Mouse (Mus musculus): Measurements from ENCODE around the gene Klhdc8b. TPM values are rescaled to one million over a fixed set of nuclear protein-coding genes. Genes with fewer than 3 reads are reported as not detected.
A peak's percentile ranks its signal among the peaks of the same experiment; 100 is the strongest.

Gene Klhdc8b
- total RNA-seq, 2 experiments from 2014 or later, result 13.4 to 15.3 TPM

- DNase-seq (ENCODE audit: low spot score in 2 of 2), result no peak
Observed at GRCm38 (mm10) chr9:108452911-108453310, 8.5 kb downstream of the Klhdc8b start.

DNA sequence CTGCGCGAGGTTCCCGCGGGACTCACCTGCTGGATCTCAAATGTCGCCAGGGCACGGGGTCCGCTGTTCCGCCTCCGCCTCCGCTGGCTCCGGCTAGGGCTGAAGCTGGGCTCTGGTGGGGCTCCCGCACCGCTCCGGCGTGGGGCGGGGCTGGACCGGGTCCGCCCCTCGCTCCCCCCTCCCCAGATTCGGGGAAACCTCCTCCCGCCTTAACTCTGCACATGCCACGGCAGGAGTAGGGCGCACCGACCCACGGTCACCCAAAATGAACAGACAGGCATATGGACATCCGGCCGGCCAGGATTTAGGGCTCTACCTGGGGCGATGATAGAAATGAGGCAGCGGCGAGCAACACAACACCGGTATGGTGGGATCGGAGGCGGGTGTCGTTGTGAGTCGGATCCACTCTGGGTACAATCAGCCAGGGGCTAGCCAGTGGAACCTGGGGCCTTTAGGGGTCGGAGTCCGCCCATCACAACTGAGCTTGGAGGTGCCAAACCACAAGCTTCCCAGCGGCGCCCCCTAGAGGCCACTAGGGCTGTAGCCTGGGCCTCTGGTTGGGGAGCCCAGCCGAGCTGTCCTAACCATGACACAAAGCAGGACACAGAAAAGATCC, 9.0 kb downstream of the Klhdc8b start:
- DNase-seq (ENCODE audit: low spot score in 2 of 2), result peak; percentile 87 to 92

GRCm38 (mm10) chr9:108451519-108452160, 9.7 kb downstream of the Klhdc8b start:
- DNase-seq (ENCODE audit: low spot score in 2 of 2), result no peak

DNA sequence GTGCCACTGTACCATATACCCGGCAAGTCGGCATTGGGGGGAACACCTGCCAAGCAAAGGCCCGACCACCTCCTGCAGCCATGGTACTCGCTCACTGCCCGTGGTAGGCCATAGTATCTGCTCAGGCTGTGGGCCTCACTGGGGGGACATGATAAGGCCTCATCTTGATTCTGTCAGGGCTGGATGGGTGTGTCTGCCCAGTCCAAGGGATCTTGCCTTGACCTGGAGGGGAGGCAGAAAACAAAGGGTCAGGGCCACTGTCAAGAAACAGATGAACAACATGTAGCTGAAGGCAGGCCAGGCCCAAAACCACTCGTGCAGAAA, 10.2 kb downstream of the Klhdc8b start:
- DNase-seq (ENCODE audit: low spot score in 2 of 2), result no peak

DNA sequence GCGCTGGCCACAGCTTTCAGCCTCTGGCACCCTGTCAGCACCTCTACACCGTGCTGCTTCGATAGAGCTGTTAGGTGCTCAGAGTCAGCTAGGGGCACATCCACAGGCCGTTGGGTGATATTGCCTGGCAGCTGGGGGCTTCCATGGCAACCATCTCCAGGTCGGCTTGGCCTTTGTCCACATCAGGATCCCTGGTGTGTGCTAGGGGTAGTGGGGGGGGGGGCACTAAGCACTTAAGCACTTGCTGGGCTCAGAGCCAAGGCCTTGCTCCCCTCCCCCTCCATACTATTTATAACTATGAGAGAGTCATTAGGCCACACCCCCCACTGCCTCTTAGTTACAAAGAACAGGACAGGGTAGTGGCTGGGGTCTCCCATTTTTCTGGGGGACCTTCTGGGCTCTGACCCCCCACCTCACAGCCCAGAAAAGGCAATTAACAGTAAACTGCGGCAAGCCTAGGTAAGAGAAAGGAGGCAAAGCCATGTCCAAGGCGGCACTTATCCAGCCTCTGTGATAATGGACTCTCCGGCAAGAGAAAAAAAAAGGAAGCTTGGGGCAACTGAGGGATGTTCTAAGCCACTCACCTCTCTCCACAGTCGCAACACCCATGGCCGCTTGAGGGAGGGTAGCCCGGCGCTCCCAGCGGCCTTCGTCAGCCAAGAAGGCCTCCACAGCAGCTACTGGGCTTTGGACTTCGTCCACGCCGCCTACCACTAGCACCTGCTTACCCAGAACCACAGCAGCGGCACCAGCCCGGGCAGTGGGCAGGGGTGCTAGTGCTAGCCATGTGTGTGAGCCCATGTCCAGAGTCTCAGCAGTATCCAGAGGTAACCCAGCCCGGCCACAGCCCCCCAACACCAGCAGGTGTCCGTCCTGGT, 10.8 kb downstream of the Klhdc8b start:
- DNase-seq (ENCODE audit: low spot score in 2 of 2), result no peak

DNA sequence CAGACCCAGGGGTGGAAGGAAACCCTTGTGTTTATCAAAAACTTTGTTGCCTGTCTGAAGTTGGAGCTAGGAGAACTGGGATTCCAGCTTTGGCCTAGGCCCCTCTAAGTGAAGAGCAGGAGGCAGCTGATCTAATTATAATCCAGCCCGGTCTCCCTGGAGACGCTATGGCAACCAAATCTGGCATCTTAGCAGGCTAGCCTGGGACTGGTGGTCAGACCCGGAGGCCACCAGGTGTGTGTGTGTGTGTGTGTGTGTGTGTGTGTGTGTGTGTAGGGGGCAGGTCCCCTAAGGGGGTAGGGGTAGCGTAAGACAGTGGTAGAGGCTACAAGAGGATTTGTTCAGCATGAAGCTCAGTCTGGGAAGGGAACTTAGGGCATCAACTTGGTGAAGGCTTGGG, 11.5 kb downstream of the Klhdc8b start:
- DNase-seq (ENCODE audit: low spot score in 2 of 2), result no peak

- DNase-seq (ENCODE audit: low spot score in 2 of 2), result no peak
Observed at GRCm38 (mm10) chr9:108445125-108445524, 16.3 kb downstream of the Klhdc8b start.

GRCm38 (mm10) chr9:108441236-108441919, 20.0 kb downstream of the Klhdc8b start:
- DNase-seq (ENCODE audit: low spot score in 2 of 2), result no peak

DNA sequence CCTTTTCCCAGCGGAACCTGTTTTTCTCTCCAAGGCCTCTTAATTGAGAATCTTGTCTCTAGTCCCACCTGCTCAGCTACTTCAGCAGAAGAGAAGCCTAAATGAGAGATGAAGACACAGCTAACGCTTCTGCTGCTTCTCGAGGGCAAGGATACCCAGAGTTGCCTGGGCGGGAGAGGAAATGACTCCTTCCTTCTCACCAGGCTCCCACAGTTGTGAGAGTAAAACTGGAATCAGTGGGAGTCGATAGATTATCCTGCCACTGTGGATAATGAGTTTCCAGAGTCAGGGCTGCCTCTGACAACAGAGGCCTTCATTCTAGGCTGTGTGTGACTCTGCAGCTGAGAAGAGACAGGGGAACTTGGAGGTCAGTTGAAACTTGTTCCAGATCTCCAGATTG, 20.9 kb downstream of the Klhdc8b start:
- no peak for DNase-seq (ENCODE audit: low spot score in 2 of 2)

GRCm38 (mm10) chr9:108439176-108439575, 22.2 kb downstream of the Klhdc8b start:
- no peak for DNase-seq (ENCODE audit: low spot score in 2 of 2)

GRCm38 (mm10) chr9:108436182-108436581, 25.2 kb downstream of the Klhdc8b start, which contains the start of gene BC048562:
Gene BC048562, plus strand, starts transcription at chr9:108436482.
- DNase-seq (ENCODE audit: low spot score in 2 of 2), result no peak

DNA sequence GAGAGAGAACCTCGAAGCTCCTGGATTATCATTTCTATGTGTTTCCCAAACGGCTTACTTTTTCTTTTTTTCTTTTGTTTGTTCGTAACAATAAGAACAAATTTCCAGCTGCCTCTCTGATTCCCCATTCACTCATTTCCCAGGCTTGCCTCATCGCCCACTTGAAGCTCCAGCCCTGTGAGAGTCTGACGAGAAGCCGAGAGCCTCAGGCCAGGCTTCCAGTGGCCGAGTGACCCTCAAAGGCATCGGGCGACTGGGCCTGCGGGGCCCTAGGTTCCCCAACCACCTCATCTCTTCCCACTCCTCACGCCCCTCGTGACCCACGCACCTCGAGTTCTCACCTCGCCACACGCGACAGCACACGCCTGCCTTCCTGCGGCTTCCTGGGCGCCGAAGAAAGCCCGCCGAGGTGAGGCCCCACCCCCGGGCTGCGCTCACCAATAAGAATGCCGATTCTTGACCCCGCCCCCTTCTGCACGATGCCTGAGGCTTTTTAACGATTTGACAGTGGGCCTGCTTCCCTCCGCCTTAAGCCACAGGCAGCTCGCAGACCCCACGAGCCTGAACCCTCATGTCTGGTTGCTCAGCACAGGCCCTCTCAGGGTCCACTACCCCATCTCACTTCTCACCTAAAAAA, 29.8 kb downstream of the Klhdc8b start:
- no peak for DNase-seq (ENCODE audit: low spot score in 2 of 2)

DNA sequence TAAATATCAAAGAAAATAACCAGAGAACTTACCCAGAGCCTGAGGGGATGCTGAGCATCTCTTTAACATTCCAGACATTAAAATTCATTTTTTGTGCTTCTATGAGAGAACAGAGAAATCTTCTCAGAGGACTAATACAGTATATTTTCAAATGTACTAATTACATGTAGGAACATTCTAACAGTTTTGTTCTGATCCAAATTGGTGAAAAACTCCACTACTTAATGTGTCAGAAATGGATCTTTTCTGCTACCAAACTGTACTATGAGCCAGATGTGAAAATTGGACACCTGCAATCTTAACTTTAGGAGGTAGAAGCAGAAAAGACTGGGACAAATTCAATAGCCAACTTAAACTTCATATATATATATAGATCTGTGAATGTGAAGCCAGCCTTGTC, 33.0 kb downstream of the Klhdc8b start, which contains the start of gene Ccdc36:
TSS of gene Ccdc36 (minus strand) at position 101 of the 400 bp plus-strand sequence.
- DNase-seq (ENCODE audit: low spot score in 2 of 2), result no peak

- no peak for DNase-seq (ENCODE audit: low spot score in 2 of 2)
Observed at GRCm38 (mm10) chr9:108412221-108412620, 49.2 kb downstream of the Klhdc8b start.

DNA sequence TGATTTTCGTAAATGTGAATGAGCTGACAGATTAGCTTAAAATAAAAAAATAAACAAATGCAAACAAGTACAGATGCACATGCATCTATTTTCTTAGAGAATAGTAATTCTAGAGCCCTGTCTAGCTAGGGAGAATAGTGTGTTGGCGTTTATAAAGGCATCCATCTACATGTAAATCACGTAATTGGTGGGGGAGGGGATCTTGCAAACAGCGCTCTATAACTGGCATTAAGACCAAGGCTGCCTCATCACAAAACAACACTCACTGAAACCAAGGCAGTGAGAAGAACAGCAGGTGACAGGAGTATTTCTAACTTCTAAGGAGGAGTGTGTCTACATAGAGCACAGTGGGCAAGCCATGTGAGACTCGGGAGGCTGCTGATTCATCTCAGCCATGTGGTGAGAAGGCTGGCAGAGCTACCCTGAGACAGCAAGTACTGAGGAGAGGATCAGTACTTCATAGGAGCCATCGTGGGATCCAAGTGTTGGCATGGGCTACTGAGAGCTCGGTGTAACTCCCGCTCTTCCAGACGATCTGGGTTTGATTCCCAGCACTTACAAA, 49.9 kb downstream of the Klhdc8b start:
- DNase-seq (ENCODE audit: low spot score in 2 of 2), result no peak

- DNase-seq (ENCODE audit: low spot score in 2 of 2), result no peak
Observed at GRCm38 (mm10) chr9:108409535-108409934, 51.8 kb downstream of the Klhdc8b start.

DNA sequence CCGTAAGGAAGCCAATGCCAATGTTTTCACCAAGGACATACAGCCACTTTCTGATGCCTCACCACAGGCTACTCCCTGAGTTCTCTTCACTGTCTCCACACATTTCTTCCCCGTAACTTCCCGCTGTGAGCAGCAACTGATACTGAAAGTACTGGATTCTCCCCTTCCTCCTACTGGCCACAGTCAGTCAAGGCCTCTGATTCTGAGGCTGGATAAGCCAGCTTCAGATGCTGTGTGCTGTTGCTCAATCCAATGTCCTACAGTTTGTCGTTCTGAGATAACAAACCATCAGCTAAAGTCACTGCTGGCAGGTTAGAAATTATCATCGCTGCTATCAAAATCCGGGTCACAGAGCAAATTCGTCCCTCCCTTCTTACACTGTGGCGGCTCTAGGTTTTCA, 56.9 kb downstream of the Klhdc8b start:
- DNase-seq (ENCODE audit: low spot score in 2 of 2), result no peak

DNA sequence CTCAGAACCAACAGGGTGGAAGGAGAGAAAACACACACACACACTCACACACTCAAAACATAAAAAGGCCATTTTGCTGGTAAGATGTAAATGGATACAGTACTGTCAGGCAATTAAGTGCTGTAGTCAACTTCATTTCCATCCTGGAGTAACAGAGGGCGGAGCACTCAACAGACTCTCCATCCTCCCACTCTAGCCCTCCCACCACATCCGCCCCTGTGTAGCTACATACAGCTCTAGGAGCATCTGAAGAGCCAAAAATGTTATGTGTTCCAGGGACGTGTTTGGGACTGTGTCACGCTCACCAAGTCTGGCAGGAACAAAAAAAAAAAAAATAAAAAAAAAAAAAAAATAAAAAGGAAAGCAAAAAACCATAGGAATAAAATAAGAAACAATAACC, 58.3 kb downstream of the Klhdc8b start:
- no peak for DNase-seq (ENCODE audit: low spot score in 2 of 2)

- DNase-seq (ENCODE audit: low spot score in 2 of 2), result no peak
Observed at GRCm38 (mm10) chr9:108401186-108401960, 60.0 kb downstream of the Klhdc8b start.

DNA sequence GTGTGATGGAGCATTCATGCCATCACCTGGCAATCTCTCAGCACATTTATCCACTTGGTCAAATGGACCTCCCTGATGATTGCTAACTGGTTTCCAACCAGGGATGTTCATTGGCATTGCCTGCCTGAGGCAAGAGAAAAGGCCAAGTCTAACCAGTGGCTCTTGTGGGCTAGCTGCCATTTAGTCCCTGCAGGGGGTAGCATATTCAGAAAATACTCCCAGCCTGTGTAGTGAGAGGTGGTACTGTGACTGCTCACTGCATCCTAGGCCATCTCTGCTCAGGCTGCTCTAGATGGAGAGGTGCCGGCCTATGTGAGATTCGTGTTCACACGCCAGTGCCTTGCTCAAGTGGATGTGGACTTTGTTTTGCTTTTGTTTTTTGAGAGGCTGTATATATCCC, 63.1 kb downstream of the Klhdc8b start:
- DNase-seq (ENCODE audit: low spot score in 2 of 2), result no peak

All from gastrocnemius, postnatal 4 days (tissue).